Mouse (Mus musculus): ENCODE measurements around the gene Gabrb1. TPM values are rescaled to one million over a fixed set of nuclear protein-coding genes. Genes with fewer than 3 reads are reported as not detected.

Gene Gabrb1
- total and polyA plus RNA-seq, 3 experiments: 0.03 TPM; not detected in 2

- Histone ChIP-seq H3K4me3 (ENCODE audit: control insufficient read depth in 1 of 2, insufficient read depth in 1 of 2, low read depth in 2 of 2, low read length in 2 of 2) (no peak overlapping the region), H3K4me1 (ENCODE audit: control insufficient read depth in 1 of 2, insufficient read depth in 2 of 2, low read length in 2 of 2) (no peaks in the 10 kb centered on the region), H3K79me2 (ENCODE audit: control insufficient read depth, insufficient read depth, low read length, poor library complexity) (no peaks in the 10 kb centered on the region), H3K9ac (ENCODE audit: control insufficient read depth, low read depth, low read length, poor library complexity, severe bottlenecking) (no peak overlapping the region), H3K27ac (ENCODE audit: control insufficient read depth, low read depth, low read length) (no peak overlapping the region), H3K27me3 (ENCODE audit: control insufficient read depth in 1 of 2, insufficient read depth in 2 of 2, low read length in 2 of 2) (no peaks in the 10 kb centered on the region), H3K36me3 (ENCODE audit: control insufficient read depth in 1 of 2, insufficient read depth in 2 of 2, low read length in 2 of 2) (no peaks in the 10 kb centered on the region), H3K9me3 (replicated peaks; ENCODE audit: insufficient read depth, low read length) (no peaks in the 10 kb centered on the region)
- TF ChIP-seq GATA1 (IDR thresholded peaks at IDR 0.05; ENCODE audit: low read depth, low read length): no peak
- TF ChIP-seq JUND (IDR thresholded peaks at IDR 0.05; ENCODE audit: low read depth, low read length): no peak
- no peak for TF ChIP-seq HCFC1 (IDR thresholded peaks at IDR 0.05; ENCODE audit: low read depth, low read length)
- TF ChIP-seq ZKSCAN1 (IDR thresholded peaks at IDR 0.05; ENCODE audit: low read depth, low read length): no peak
- no peak for TF ChIP-seq MEF2A (IDR thresholded peaks at IDR 0.05; ENCODE audit: extremely low read depth, insufficient replicate concordance, low read depth, low read length, poor library complexity, severe bottlenecking)
- TF ChIP-seq NRF1 (IDR thresholded peaks at IDR 0.05; ENCODE audit: insufficient read depth, low read depth, low read length, poor library complexity, severe bottlenecking): no peak
- no peak for TF ChIP-seq BHLHE40 (IDR thresholded peaks at IDR 0.05; ENCODE audit: borderline replicate concordance, low read depth, low read length)
- TF ChIP-seq UBTF (IDR thresholded peaks at IDR 0.05; ENCODE audit: borderline replicate concordance, insufficient read depth, low read depth, low read length): no peak
- TF ChIP-seq SMC3 (IDR thresholded peaks at IDR 0.05; ENCODE audit: low read depth, low read length): no peak
- no peak for TF ChIP-seq EP300 (IDR thresholded peaks at IDR 0.05; ENCODE audit: low read depth in 1 of 2, low read length in 2 of 2)
- TF ChIP-seq KAT2A (conservative IDR thresholded peaks at IDR 0.05; ENCODE audit: low read depth, low read length): no peak
- TF ChIP-seq MAFK (IDR thresholded peaks at IDR 0.05; ENCODE audit: borderline replicate concordance, low read depth, low read length): no peak
- DNase-seq (ENCODE audit: low read depth, low spot score): no peak
Measured at GRCm38 (mm10) chr5:71639804-71640203, 18.1 kb upstream of the Gabrb1 start.

DNA sequence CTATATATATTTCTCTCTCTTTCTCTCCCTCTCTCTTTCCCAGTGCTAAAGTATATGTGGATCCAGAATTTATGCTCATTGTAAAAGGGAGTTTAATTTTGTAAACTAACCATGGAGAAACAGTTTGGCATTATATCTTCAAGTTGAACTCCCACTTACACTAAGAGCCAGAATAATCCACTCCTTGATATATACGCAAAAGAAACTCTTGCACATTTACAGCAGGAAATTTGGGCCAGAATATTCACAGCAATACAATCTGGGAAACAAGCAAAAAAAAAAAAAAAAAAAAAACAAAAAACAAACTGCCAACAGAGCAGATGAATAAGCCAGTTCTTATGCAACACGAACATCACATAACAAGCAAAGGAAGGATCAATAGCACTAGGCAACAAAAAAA is 9.8 kb upstream of the Gabrb1 start:
- TF ChIP-seq ZMIZ1 (IDR thresholded peaks at IDR 0.05; ENCODE audit: low read depth, low read length): no peak
- no peak for TF ChIP-seq ZNF384 (IDR thresholded peaks at IDR 0.05; ENCODE audit: low read depth, low read length)
- TF ChIP-seq MYB (IDR thresholded peaks at IDR 0.05; ENCODE audit: low read depth, low read length): no peak
- no peak for TF ChIP-seq SMC3 (IDR thresholded peaks at IDR 0.05; ENCODE audit: low read depth, low read length)
- TF ChIP-seq ELF1 (IDR thresholded peaks at IDR 0.05; ENCODE audit: low read depth, low read length): no peak
- TF ChIP-seq USF2 (IDR thresholded peaks at IDR 0.05; ENCODE audit: borderline replicate concordance in 1 of 2, insufficient read depth in 1 of 2, low read depth in 1 of 2, low read length in 2 of 2): no peak
- no peak for TF ChIP-seq POLR2A (IDR thresholded peaks at IDR 0.05; ENCODE audit: control insufficient read depth in 1 of 2, insufficient read depth in 1 of 2, low read depth in 1 of 2, low read length in 2 of 2, poor library complexity in 1 of 2)

More for the DNA sequence above, 9.8 kb upstream of the Gabrb1 start:
- H3K9me3 ChIP-seq (replicated peaks; ENCODE audit: insufficient read depth, low read length): no peaks in the 10 kb centered on the region
- H3K79me2 ChIP-seq (ENCODE audit: control insufficient read depth, insufficient read depth, low read length, poor library complexity): no peaks in the 10 kb centered on the region
- H3K36me3 ChIP-seq (ENCODE audit: control insufficient read depth in 1 of 2, insufficient read depth in 2 of 2, low read length in 2 of 2): no peaks in the 10 kb centered on the region
- no peak overlapping the region for H3K4me3 ChIP-seq (ENCODE audit: control insufficient read depth in 1 of 2, insufficient read depth in 1 of 2, low read depth in 2 of 2, low read length in 2 of 2)
- no peak overlapping the region for H3K9ac ChIP-seq (ENCODE audit: control insufficient read depth, low read depth, low read length, poor library complexity, severe bottlenecking)
- DNase-seq (ENCODE audit: low read depth, low spot score): no peak
- H3K4me1 ChIP-seq (ENCODE audit: control insufficient read depth in 1 of 2, insufficient read depth in 2 of 2, low read length in 2 of 2): no peaks in the 10 kb centered on the region
- no peaks in the 10 kb centered on the region for H3K27me3 ChIP-seq (ENCODE audit: control insufficient read depth in 1 of 2, insufficient read depth in 2 of 2, low read length in 2 of 2)
- no peak overlapping the region for H3K27ac ChIP-seq (ENCODE audit: control insufficient read depth, low read depth, low read length)

Measured in MEL (cell line).